Mouse (Mus musculus): Measurements from ENCODE around the gene Pla1a. TPM values are rescaled to one million over a fixed set of nuclear protein-coding genes. Genes with fewer than 3 reads are reported as not detected.

Pla1a gene
- polyA plus RNA-seq, 1 experiment: 1.5 TPM

DNA sequence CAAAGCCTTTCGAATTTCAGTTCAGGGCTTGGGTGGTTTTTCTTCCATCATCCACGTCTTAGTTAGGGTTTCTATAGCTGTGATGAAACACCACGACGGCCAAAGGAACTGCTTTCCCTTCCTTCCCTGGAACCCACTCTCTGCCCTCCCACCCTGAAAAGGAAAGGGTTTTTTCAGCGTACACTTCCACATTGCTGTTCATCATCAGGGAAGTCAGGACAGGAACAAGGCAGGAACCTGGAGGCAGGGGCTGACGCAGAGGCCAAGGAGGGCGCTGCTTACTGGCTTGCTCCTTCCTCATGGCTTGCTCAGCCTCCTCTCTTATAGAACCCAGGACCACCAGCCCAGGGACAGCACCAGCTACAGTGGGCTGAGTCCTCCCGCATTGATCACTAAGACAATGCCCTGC, 56.1 kb downstream of the Pla1a start:
- whole genome bisulfite sequencing: 19% methylated on average over 8 of the region's 8 CpGs
- no peaks in the 10 kb centered on the region; the same call in 1 of the 2 replicates for H3K4me1 ChIP-seq (ENCODE audit: control insufficient read depth, insufficient read depth, low read length)
- TF ChIP-seq CTCF (IDR thresholded peaks at IDR 0.05; ENCODE audit: control insufficient read depth, insufficient read depth, low read length) (no peak), POLR2A (IDR thresholded peaks at IDR 0.05; ENCODE audit: borderline replicate concordance, control insufficient read depth, low read depth, low read length) (no peak)
- peak overlapping the region; percentile 20; the same call in 1 of the 2 replicates for H3K27ac ChIP-seq (ENCODE audit: control insufficient read depth, insufficient read depth, low read depth, low read length, poor library complexity)
- H3K4me3 ChIP-seq (replicated peaks; ENCODE audit: control insufficient read depth, low read depth, low read length): peak overlapping the region; percentile 69

DNA sequence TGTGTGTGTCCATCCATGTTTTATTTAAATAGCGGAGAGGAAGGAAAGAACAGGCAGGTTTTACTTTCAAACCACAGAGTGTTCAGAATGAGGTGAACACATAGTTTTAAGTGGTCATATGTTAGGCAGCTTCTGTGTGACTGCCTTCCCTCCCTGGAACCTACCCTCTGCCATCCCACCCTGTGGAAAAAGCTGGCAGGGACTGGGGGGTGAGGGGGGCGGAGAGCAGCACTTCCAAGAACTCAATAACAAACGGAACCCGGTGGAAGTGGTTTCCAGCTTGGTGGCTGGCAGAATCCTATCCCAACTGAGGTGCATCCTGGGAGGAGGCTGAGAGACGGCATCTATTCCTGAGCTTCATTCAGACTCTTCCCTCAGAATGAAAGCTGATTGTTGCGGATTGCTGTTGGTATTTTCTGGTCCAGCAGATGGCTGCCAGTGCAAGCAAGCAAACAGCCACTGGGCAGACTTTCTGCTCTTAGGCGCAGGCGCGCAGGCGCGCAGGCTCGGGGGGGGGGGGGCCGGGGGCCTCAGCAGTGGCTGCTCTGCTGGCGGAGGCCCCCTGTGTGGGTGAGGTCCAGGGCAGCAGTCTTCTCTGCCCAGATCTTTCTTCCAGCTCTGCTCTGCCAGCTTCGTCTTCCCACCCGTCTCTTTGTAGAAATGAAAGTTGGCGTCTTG, 56.6 kb downstream of the Pla1a start:
- Histone ChIP-seq H3K4me1 (ENCODE audit: control insufficient read depth, insufficient read depth, low read length) (no peaks in the 10 kb centered on the region; the same call in 1 of the 2 replicates), H3K27ac (ENCODE audit: control insufficient read depth, insufficient read depth, low read depth, low read length, poor library complexity) (peak overlapping the region; percentile 20; the same call in 1 of the 2 replicates), H3K4me3 (replicated peaks; ENCODE audit: control insufficient read depth, low read depth, low read length) (peak overlapping the region; percentile 69)
- TF ChIP-seq CTCF (IDR thresholded peaks at IDR 0.05; ENCODE audit: control insufficient read depth, insufficient read depth, low read length): peak; percentile 36; the same call in 1 of the 2 replicates
- no peak for TF ChIP-seq POLR2A (IDR thresholded peaks at IDR 0.05; ENCODE audit: borderline replicate concordance, control insufficient read depth, low read depth, low read length)
- 11% methylated on average over 17 of the region's 17 CpGs for WGBS

DNA sequence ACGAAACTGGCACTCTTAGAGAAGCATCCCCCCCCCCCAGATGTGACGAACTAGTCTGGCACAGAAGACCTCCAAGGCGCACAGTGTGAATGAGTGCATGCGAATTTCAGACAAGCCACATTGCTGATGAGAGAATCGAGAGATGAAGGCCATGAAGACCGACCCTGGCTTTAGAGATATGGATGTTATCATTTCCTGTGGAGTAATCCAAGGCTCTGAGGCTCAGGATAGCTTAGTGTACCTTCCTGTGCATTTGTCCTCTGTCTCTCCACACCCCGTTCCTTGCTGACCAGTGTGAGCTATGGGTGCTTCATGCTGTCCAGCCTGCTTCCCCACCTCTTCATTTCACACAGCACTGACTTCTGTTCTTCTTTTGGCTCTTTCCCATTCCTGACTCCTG, 57.8 kb downstream of the Pla1a start:
- WGBS: 58% methylated on average over 7 of the region's 7 CpGs
- Histone ChIP-seq H3K4me3 (replicated peaks; ENCODE audit: control insufficient read depth, low read depth, low read length) (peak overlapping the region; percentile 34), H3K4me1 (ENCODE audit: control insufficient read depth, insufficient read depth, low read length) (no peaks in the 10 kb centered on the region; the same call in 1 of the 2 replicates), H3K27ac (ENCODE audit: control insufficient read depth, insufficient read depth, low read depth, low read length, poor library complexity) (no peak overlapping the region)
- no peak for TF ChIP-seq CTCF (IDR thresholded peaks at IDR 0.05; ENCODE audit: control insufficient read depth, insufficient read depth, low read length)
- TF ChIP-seq POLR2A (IDR thresholded peaks at IDR 0.05; ENCODE audit: borderline replicate concordance, control insufficient read depth, low read depth, low read length): no peak

DNA sequence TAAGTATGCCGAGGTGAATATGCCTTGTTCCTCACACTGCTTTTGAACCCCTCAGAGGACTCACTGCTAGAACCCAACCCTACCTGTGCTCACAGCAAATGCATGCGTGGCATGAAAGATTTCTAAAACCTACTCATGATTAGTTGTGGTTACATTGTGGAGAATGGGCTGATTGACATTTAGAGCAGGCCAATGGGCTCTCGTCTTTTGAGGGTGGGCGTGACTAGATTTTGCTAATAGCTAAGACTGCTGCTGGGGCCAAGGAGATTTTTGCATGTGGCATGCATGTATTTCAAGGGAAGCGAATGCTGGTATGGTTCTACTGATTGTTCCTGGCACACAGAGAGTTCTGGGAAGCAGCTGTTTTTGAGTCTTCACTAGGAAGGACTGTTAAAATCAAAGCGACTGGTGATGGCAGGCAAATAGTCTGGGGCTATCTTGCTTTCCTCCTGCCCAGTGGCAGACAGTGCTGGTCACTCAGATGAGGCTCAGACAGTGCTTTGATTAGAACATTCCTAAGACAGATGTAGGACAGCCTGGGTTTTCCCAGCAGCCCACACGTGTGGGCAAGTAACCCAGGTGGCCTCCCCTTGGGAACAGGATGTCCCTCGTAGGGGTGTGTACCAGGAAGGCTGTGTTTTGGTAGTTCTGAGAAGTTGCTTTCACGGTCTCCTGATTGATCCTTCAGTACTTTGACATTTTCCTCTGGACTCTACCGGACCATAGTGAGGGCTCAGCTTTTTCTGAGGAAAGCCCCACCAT, 58.4 kb downstream of the Pla1a start:
- H3K4me3 ChIP-seq (replicated peaks; ENCODE audit: control insufficient read depth, low read depth, low read length): peak overlapping the region; percentile 49
- WGBS: 75% methylated on average over 10 of the region's 10 CpGs
- no peak for TF ChIP-seq CTCF (IDR thresholded peaks at IDR 0.05; ENCODE audit: control insufficient read depth, insufficient read depth, low read length)
- no peak for TF ChIP-seq POLR2A (IDR thresholded peaks at IDR 0.05; ENCODE audit: borderline replicate concordance, control insufficient read depth, low read depth, low read length)

DNA sequence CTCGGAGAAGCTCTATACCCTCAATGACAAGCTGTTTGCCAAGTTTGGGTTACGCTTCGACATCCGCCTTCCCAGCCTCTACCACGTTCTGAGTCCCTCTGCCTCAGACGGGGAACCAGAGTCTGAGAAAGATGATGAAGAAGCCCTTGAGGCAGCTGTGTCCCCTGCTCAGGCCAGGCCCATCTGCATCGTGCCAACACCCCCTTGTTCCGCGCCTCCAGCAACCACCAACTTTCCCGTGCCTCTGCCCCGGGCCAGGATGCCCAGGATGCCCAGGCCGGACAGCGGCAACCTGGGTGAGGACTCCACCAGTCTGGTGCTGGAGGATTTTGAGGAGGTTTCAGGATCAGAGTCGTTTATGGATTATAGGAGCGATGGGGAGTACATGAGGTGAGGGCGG, 59.0 kb downstream of the Pla1a start:
- no peak for TF ChIP-seq POLR2A (IDR thresholded peaks at IDR 0.05; ENCODE audit: borderline replicate concordance, control insufficient read depth, low read depth, low read length)
- no peak for TF ChIP-seq CTCF (IDR thresholded peaks at IDR 0.05; ENCODE audit: control insufficient read depth, insufficient read depth, low read length)
- no peak overlapping the region; the same call in 1 of the 2 replicates for H3K27ac ChIP-seq (ENCODE audit: control insufficient read depth, insufficient read depth, low read depth, low read length, poor library complexity)
- H3K4me3 ChIP-seq (replicated peaks; ENCODE audit: control insufficient read depth, low read depth, low read length): peak overlapping the region; percentile 49
- no peaks in the 10 kb centered on the region; the same call in 1 of the 2 replicates for H3K4me1 ChIP-seq (ENCODE audit: control insufficient read depth, insufficient read depth, low read length)
- WGBS: 84% methylated on average over 16 of the region's 16 CpGs

More for the DNA sequence above, 58.4 kb downstream of the Pla1a start:
- H3K4me1 ChIP-seq (ENCODE audit: control insufficient read depth, insufficient read depth, low read length): no peaks in the 10 kb centered on the region; the same call in 1 of the 2 replicates
- no peak overlapping the region for H3K27ac ChIP-seq (ENCODE audit: control insufficient read depth, insufficient read depth, low read depth, low read length, poor library complexity)

DNA sequence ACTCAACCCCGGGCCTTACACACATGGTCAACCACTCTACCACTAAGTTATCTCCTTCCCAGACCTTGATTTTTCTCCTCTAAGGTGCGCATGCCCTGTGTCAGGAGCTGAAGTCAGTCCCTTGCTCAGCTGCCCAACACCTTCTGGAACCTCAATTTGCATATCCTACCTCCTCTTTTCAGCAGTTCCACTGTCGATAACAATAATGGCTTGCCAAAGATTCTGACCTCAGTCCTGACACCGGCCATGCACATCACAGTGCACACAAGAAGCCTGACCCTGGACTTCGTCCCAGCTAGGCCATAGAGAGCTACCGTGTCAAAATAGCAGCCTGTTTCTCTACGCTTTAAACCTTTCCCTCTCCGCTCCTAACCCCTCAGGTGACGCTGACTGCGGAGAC, 59.5 kb downstream of the Pla1a start:
- no peak overlapping the region; the same call in 1 of the 2 replicates for H3K27ac ChIP-seq (ENCODE audit: control insufficient read depth, insufficient read depth, low read depth, low read length, poor library complexity)
- WGBS: 85% methylated on average over 10 of the region's 10 CpGs
- peaks cover under 1% of the 10 kb centered on the region; the same call in 1 of the 2 replicates for H3K4me1 ChIP-seq (ENCODE audit: control insufficient read depth, insufficient read depth, low read length)
- H3K4me3 ChIP-seq (replicated peaks; ENCODE audit: control insufficient read depth, low read depth, low read length): no peak overlapping the region
- TF ChIP-seq POLR2A (IDR thresholded peaks at IDR 0.05; ENCODE audit: borderline replicate concordance, control insufficient read depth, low read depth, low read length): no peak
- TF ChIP-seq CTCF (IDR thresholded peaks at IDR 0.05; ENCODE audit: control insufficient read depth, insufficient read depth, low read length): no peak

DNA sequence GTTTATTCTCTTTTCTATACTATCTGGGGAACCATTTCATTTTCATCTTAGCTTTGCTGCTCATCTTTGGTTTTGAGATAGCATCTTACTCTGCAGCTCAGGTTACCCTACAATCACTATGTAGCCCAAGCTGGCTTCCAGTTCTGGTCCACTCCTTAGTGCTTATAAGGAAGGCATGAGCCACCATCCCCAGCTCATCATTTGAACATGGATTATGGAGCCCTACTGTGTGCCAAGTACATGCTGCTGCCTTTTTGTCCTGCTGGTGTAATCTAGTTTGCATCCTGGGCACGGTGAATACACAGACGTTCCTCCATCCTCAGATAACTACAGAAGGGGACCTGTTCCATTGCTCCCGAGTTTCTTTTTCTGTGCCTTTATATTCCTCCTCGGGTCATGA, 60.1 kb downstream of the Pla1a start:
- TF ChIP-seq POLR2A (IDR thresholded peaks at IDR 0.05; ENCODE audit: borderline replicate concordance, control insufficient read depth, low read depth, low read length) (no peak), CTCF (IDR thresholded peaks at IDR 0.05; ENCODE audit: control insufficient read depth, insufficient read depth, low read length) (no peak)
- Histone ChIP-seq H3K4me1 (ENCODE audit: control insufficient read depth, insufficient read depth, low read length) (peaks cover 1% of the 10 kb centered on the region; the same call in 1 of the 2 replicates), H3K27ac (ENCODE audit: control insufficient read depth, insufficient read depth, low read depth, low read length, poor library complexity) (no peak overlapping the region), H3K4me3 (replicated peaks; ENCODE audit: control insufficient read depth, low read depth, low read length) (peak overlapping the region; percentile 41)
- 85% methylated on average over 4 of the region's 4 CpGs for WGBS

DNA sequence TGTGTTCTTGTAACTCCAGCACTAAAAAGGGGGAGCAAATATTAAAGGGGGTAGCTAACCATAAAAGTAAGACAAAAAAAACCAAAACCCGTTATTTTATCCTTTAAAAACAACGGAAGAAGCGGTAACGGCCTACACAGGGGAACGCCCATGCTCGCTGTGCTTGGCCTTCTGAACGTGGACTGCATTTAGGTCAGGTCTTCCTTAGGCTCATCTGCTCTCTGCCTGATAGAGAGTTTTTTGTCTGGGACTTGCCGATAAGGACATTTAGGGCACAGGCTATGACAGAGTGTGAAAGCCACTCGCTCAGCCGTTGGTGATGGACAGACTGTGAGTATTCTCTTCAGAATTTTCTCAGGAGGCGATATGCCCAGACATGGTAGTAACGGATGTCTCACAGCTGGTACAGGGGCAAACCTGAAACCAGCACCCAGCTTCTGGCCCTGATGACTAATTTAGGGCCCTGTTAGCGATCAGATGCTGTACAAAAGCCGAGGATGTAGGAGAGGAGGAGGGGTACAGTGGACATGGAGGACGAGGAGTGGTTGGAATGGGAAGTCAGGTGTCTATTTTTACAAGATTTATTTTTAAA, 61.1 kb downstream of the Pla1a start:
- no peak for TF ChIP-seq CTCF (IDR thresholded peaks at IDR 0.05; ENCODE audit: control insufficient read depth, insufficient read depth, low read length)
- TF ChIP-seq POLR2A (IDR thresholded peaks at IDR 0.05; ENCODE audit: borderline replicate concordance, control insufficient read depth, low read depth, low read length): no peak
- Histone ChIP-seq H3K4me1 (ENCODE audit: control insufficient read depth, insufficient read depth, low read length) (peaks cover 1% of the 10 kb centered on the region; the same call in 1 of the 2 replicates), H3K4me3 (replicated peaks; ENCODE audit: control insufficient read depth, low read depth, low read length) (peak overlapping the region; percentile 74), H3K27ac (ENCODE audit: control insufficient read depth, insufficient read depth, low read depth, low read length, poor library complexity) (peak overlapping the region; percentile 87)
- WGBS: 69% methylated on average over 15 of the region's 15 CpGs
